Mouse (Mus musculus) embryonic stem cell, embryonic (primary cell): ENCODE measurements around the gene Pheta1.

Experiments used
- CTCF ChIA-PET, 4 experiments: fragments of 300-600 bp in 2 of 4; fragments of 350-600 bp in 2 of 4; sonication (Branson Sonifier 250); formaldehyde crosslinking; loops; one replicate each; lab custom pipeline; 2022; ENCODE audit warnings: inconsistent platforms in 2 of 4; lab: Charles Lee
- POLR2A ChIA-PET, 4 experiments: fragments of 300-600 bp in 2 of 4; fragments of 350-600 bp in 2 of 4; sonication (Branson Sonifier 250); formaldehyde crosslinking; loops; one replicate each; lab custom pipeline; 2022; ENCODE audit warnings: antibody characterized with exemption in 4 of 4, inconsistent platforms in 1 of 4; lab: Charles Lee

The Pheta1 gene

GRCm38 (mm10) chr5:121834241-121834606 lies 14.6 kb upstream of the Pheta1 start:
- CTCF ChIA-PET, result interaction anchor here (0.6 to 1.1 kb wide), 7 partner anchors 19 to 396 kb away, joined by 3 to 7 read pairs (median 3); no protein-coding TSS in a partner anchor
- POLR2A ChIA-PET, result interaction anchor here in 3 of 4 experiments (0.6 to 6.3 kb wide), 16 partner anchors 9 to 69 kb away, joined by 3 to 105 read pairs (median 4); partner anchors contain the start of gene Pheta1 (in 2 of the 3)

GRCm38 (mm10) chr5:121834991-121835747 lies 13.6 kb upstream of the Pheta1 start:
- ChIA-PET CTCF (interaction anchor here in 1 of 4 experiments (2.3 kb wide), 1 partner anchor 254 kb away, joined by 6 read pairs; no protein-coding TSS in a partner anchor), POLR2A (interaction anchor here in 3 of 4 experiments (0.6 to 6.3 kb wide), 12 partner anchors 7 to 70 kb away, joined by 3 to 105 read pairs (median 16); partner anchors contain the start of gene Pheta1 (in 2 of the 3))

- CTCF ChIA-PET, result interaction anchor here in 3 of 4 experiments (0.6 to 3.0 kb wide), 9 partner anchors 7 to 675 kb away, joined by 3 to 13 read pairs (median 6); partner anchors contain the start of gene Pheta1 (in 1 of the 3)
- POLR2A ChIA-PET, result interaction anchor here in 3 of 4 experiments (0.5 to 6.3 kb wide), 42 partner anchors 8 to 1084 kb away, joined by 3 to 105 read pairs (median 4); partner anchors contain the start of genes Pheta1 (in 3 of the 3), Acad10 (in 1 of the 3) and Brap (in 1 of the 3)
These were observed 12.7 kb upstream of the Pheta1 start for GRCm38 (mm10) chr5:121835949-121836691.

GRCm38 (mm10) chr5:121836692-121837415 lies 11.9 kb upstream of the Pheta1 start:
- CTCF ChIA-PET, result interaction anchor here (0.5 to 3.0 kb wide), 20 partner anchors 8 to 1162 kb away, joined by 3 to 13 read pairs (median 3); partner anchors contain the start of genes Pheta1 (in 1 of the 4) and Tctn1 (in 1 of the 4)
- POLR2A ChIA-PET, result interaction anchor here (0.5 to 6.3 kb wide), 76 partner anchors 8 to 1084 kb away, joined by 3 to 105 read pairs (median 4); partner anchors contain the start of genes Pheta1 (in 3 of the 4), Acad10 (in 1 of the 4), Atxn2 (in 1 of the 4) and Brap (in 1 of the 4)

- ChIA-PET POLR2A (interaction anchor here (0.5 to 6.3 kb wide), 84 partner anchors 8 to 983 kb away, joined by 3 to 105 read pairs (median 4); partner anchors contain the start of genes Pheta1 (in 3 of the 4), Acad10 (in 1 of the 4), Atxn2 (in 1 of the 4) and Brap (in 1 of the 4)), CTCF (interaction anchor here (0.5 to 3.0 kb wide), 24 partner anchors 9 to 1163 kb away, joined by 3 to 13 read pairs (median 4); partner anchors contain the start of genes Tctn1 (in 2 of the 4) and Pheta1 (in 1 of the 4))
These were observed 11.1 kb upstream of the Pheta1 start, which contains the start of gene Sh2b3 for GRCm38 (mm10) chr5:121837441-121838340. Sh2b3 (minus strand) TSS chr5:121837646.

- POLR2A ChIA-PET, result interaction anchor here (0.5 to 6.3 kb wide), 32 partner anchors 8 to 888 kb away, joined by 3 to 105 read pairs (median 4); partner anchors contain the start of gene Pheta1 (in 3 of the 4)
- CTCF ChIA-PET, result interaction anchor here in 3 of 4 experiments (0.5 to 3.0 kb wide), 7 partner anchors 24 to 241 kb away, joined by 3 to 13 read pairs (median 6); no protein-coding TSS in a partner anchor
These were observed 10.2 kb upstream of the Pheta1 start for GRCm38 (mm10) chr5:121838341-121839127.

GRCm38 (mm10) chr5:121839128-121839473 lies 9.7 kb upstream of the Pheta1 start:
- ChIA-PET CTCF (interaction anchor here in 1 of 4 experiments (1.0 kb wide), 1 partner anchor 220 kb away, joined by 3 read pairs; no protein-coding TSS in a partner anchor), POLR2A (interaction anchor here in 3 of 4 experiments (1.0 to 6.3 kb wide), 6 partner anchors 9 to 221 kb away, joined by 3 to 105 read pairs (median 6); partner anchors contain the start of gene Pheta1 (in 2 of the 3))

GRCm38 (mm10) chr5:121841516-121841915 lies 7.3 kb upstream of the Pheta1 start:
- CTCF ChIA-PET, result interaction anchor here in 1 of 4 experiments (0.9 to 2.1 kb wide), 3 partner anchors 26 to 41 kb away, joined by 3 to 13 read pairs (median 3); no protein-coding TSS in a partner anchor
- POLR2A ChIA-PET, result interaction anchor here in 2 of 4 experiments (0.5 to 3.1 kb wide), 7 partner anchors 11 to 1308 kb away, joined by 3 to 14 read pairs (median 4); no protein-coding TSS in a partner anchor

- POLR2A ChIA-PET, result interaction anchor here in 2 of 4 experiments (0.6 to 3.1 kb wide), 6 partner anchors 10 to 1308 kb away, joined by 3 to 14 read pairs (median 4); no protein-coding TSS in a partner anchor
- CTCF ChIA-PET, result interaction anchor here in 1 of 4 experiments (0.6 to 2.1 kb wide), 5 partner anchors 22 to 248 kb away, joined by 3 to 13 read pairs (median 3); no protein-coding TSS in a partner anchor
These were observed 6.8 kb upstream of the Pheta1 start for GRCm38 (mm10) chr5:121841973-121842372.

GRCm38 (mm10) chr5:121842665-121843118 lies 6.1 kb upstream of the Pheta1 start:
- POLR2A ChIA-PET, result interaction anchor here in 3 of 4 experiments (0.6 to 3.1 kb wide), 14 partner anchors 9 to 303 kb away, joined by 3 to 14 read pairs (median 3); no protein-coding TSS in a partner anchor

GRCm38 (mm10) chr5:121843138-121843905 lies 5.5 kb upstream of the Pheta1 start:
- POLR2A ChIA-PET, result interaction anchor here in 3 of 4 experiments (0.6 to 3.1 kb wide), 17 partner anchors 9 to 981 kb away, joined by 3 to 14 read pairs (median 3); no protein-coding TSS in a partner anchor

More at GRCm38 (mm10) chr5:121842665-121843118, 6.1 kb upstream of the Pheta1 start:
- CTCF ChIA-PET, result interaction anchor here in 3 of 4 experiments (0.6 to 2.3 kb wide), 20 partner anchors 14 to 607 kb away, joined by 3 to 13 read pairs (median 4); no protein-coding TSS in a partner anchor

GRCm38 (mm10) chr5:121845361-121845760 lies 3.4 kb upstream of the Pheta1 start:
- ChIA-PET POLR2A (interaction anchor here in 3 of 4 experiments (0.8 to 8.8 kb wide), 7 partner anchors 8 to 264 kb away, joined by 3 to 105 read pairs (median 5); partner anchors contain the start of genes Sh2b3 (in 2 of the 3) and Atxn2 (in 1 of the 3)), CTCF (interaction anchor here in 3 of 4 experiments (0.6 to 1.3 kb wide), 7 partner anchors 28 to 1139 kb away, joined by 3 to 9 read pairs (median 4); no protein-coding TSS in a partner anchor)

More at GRCm38 (mm10) chr5:121843138-121843905, 5.5 kb upstream of the Pheta1 start:
- CTCF ChIA-PET, result interaction anchor here (0.6 to 2.3 kb wide), 26 partner anchors 9 to 606 kb away, joined by 3 to 9 read pairs (median 3); no protein-coding TSS in a partner anchor

- ChIA-PET POLR2A (interaction anchor here in 3 of 4 experiments (0.6 to 8.8 kb wide), 9 partner anchors 9 to 212 kb away, joined by 3 to 105 read pairs (median 5); partner anchors contain the start of gene Sh2b3 (in 3 of the 3)), CTCF (interaction anchor here in 2 of 4 experiments (0.7 to 1.3 kb wide), 5 partner anchors 9 to 234 kb away, joined by 3 read pairs; partner anchors contain the start of gene Sh2b3 (in 1 of the 2))
These were observed 2.5 kb upstream of the Pheta1 start for GRCm38 (mm10) chr5:121846322-121846721.
